Mouse (Mus musculus) midbrain, embryonic 13.5 days (tissue): ENCODE measurements around the gene Adgra1. TPM values are rescaled to one million over a fixed set of nuclear protein-coding genes. Genes with fewer than 3 reads are reported as not detected.

Experiments
- ATAC-seq: fragments of 200-750 bp; cut with Nextera tagmentation; 2 replicates; pipeline ENCODE4 v1.8.0; 2017; ENCODE audit warnings: mild to moderate bottlenecking, moderate TSS enrichment, moderate library complexity
- H3K27ac ChIP-seq: fragments of 300-500 bp; sonication (generic); 2 replicates; pipeline ENCODE4 v1.5.1; 2015; ENCODE audit warnings: inconsistent platforms, mild to moderate bottlenecking, moderate library complexity
- H3K27me3 ChIP-seq: fragments of 300-500 bp; sonication (generic); 2 replicates; pipeline ENCODE4 v1.6.1; 2015; ENCODE audit warnings: mild to moderate bottlenecking, inconsistent platforms
- H3K36me3 ChIP-seq: fragments of 300-500 bp; sonication (generic); 2 replicates; pipeline ENCODE4 v1.6.1; 2015; ENCODE audit warnings: mild to moderate bottlenecking, inconsistent platforms
- H3K4me1 ChIP-seq: fragments of 300-500 bp; sonication (generic); replicated peaks from 2 replicates; pipeline ENCODE4 v1.6.1; 2015; ENCODE audit warnings: inconsistent platforms
- H3K4me2 ChIP-seq: fragments of 300-500 bp; sonication (generic); replicated peaks from 2 replicates; pipeline ENCODE4 v1.6.1; 2015; ENCODE audit warnings: moderate library complexity, mild to moderate bottlenecking, inconsistent platforms
- H3K4me3 ChIP-seq: fragments of 300-500 bp; sonication (generic); replicated peaks from 2 replicates; pipeline ENCODE4 v1.5.1; 2015; ENCODE audit warnings: mild to moderate bottlenecking, inconsistent platforms
- H3K9ac ChIP-seq: fragments of 300-500 bp; sonication (generic); replicated peaks from 2 replicates; pipeline ENCODE4 v1.6.1; 2015; ENCODE audit warnings: mild to moderate bottlenecking, inconsistent platforms
- H3K9me3 ChIP-seq: fragments of 300-500 bp; sonication (generic); 2 replicates; pipeline ENCODE4 v1.6.1; 2016; ENCODE audit warnings: mild to moderate bottlenecking, inconsistent platforms
- WGBS: fragments of 180-500 bp; shearing (Covaris S2); methylation state at CpG from one replicate; pipeline ENCODE4 v1.1.7; 2015; 5-methylcytosine and 5-hydroxymethylcytosine counted together
- polyA plus RNA-seq: library from polyadenylated mRNA; unstranded; fragments of >200 nt; fragmentation: Nextera tagmentation; extraction: Ambion mirVana; gene quantifications from 2 replicates; pipeline ENCODE4 v1.2.1, GENCODE M21; 2015

Gene Adgra1
- polyA plus RNA-seq, 1 experiment from 2014 or later = 38.8 TPM

DNA sequence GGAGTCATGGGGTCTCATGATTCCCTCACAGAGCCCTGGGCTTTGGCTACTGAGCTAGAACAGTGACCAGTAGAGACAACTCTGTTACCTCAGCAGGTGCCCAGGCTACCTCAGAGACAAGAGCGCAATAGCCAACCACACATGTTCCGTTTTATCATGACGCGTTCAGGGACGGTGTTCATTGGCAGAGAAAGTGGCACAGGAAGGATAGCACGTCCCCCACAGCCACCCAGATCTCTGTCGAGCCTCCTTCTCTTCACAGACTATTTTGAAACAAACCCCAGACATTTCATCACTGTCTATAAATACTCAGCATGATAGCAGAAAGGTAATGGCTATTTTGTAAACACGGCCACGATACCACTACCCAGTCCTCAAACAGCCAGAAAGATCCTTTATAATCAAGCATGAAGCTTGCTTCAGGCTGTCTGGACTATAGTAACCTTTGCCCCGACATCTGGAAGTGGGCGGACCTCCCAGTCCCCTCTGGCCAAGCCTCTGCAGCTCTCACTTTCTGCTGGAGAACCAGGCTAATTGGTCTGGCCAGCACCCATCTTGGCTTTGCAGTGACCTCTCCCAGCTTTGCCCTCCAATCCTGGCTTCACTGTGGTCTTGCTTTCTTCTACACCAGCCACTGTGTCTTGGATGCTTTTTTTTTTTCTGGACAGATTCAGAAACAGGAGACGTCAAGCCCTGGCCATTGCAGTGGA, 11.5 kb upstream of the Adgra1 start:
- WGBS = 82% methylated on average over 12 of the region's 12 CpGs
- no peak overlapping the region for H3K9ac ChIP-seq
- H3K27ac ChIP-seq = no peak overlapping the region
- no peak overlapping the region for H3K4me3 ChIP-seq
- no peak overlapping the region for H3K4me2 ChIP-seq
- no peaks in the 10 kb centered on the region for H3K4me1 ChIP-seq
- no peak for ATAC-seq
- H3K9me3 ChIP-seq = no peaks in the 10 kb centered on the region
- H3K36me3 ChIP-seq = no peaks in the 10 kb centered on the region
- H3K27me3 ChIP-seq = 0 out of 2 replicates have a peak, but pooled peaks cover 3% of the 10 kb centered on the region

DNA sequence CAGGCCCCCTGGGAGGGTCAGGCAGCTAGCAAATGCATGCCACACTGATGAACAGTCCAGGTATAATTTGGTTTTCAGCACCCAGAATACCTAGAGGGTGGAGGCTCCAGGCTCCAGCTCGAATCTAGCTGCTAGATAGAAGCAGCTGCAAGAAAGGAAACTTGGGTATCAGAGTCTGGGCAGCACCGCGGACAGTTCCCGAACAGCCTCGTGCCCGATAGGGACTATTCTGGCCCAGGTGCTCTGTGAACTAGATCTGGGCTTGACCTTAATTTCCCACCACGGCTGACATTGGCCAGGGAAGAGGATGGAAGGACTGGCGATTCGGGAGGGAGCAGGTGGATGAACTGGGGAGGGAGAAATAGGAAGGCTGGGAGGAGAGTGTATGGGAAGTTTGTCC, 6.3 kb upstream of the Adgra1 start:
- H3K36me3 ChIP-seq = no peaks in the 10 kb centered on the region
- H3K27ac ChIP-seq = no peak overlapping the region
- no peak overlapping the region for H3K4me2 ChIP-seq
- no peaks in the 10 kb centered on the region for H3K9me3 ChIP-seq
- 14% methylated on average over 9 of the region's 9 CpGs for WGBS
- peaks cover 3% of the 10 kb centered on the region; the same call in 1 of the 2 replicates for H3K27me3 ChIP-seq
- no peak for ATAC-seq
- no peak overlapping the region for H3K9ac ChIP-seq
- H3K4me1 ChIP-seq = peaks cover 18% of the 10 kb centered on the region
- H3K4me3 ChIP-seq = no peak overlapping the region

DNA sequence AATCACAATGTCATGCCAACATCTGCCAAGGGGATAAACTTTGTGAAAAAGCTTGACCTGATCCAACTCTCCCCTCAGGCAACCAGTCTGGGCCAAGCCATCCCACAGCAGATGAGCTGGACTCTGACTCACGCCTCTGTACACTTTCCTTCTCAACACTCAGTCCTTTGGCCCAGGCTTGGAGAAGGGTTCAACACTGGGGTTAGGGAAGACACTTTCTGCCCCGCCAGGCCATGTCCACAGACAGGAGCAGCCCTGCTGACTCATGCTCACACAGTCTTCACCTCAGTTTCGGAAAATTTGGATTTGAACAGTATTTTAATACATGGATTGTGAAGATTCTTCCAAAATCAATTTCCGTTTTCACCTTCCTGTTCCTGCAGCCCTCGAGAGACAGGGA, 442 bp upstream of the Adgra1 start:
- H3K9ac ChIP-seq = peak overlapping the region; percentile 64
- 0 out of 2 replicates have a peak, but pooled peaks have one; percentile 15 for ATAC-seq
- no peaks in the 10 kb centered on the region for H3K9me3 ChIP-seq
- H3K4me2 ChIP-seq = peak overlapping the region; percentile 72
- H3K4me3 ChIP-seq = peak overlapping the region; percentile 46
- 25% methylated on average over 5 of the region's 5 CpGs for WGBS
- H3K27me3 ChIP-seq = no peaks in the 10 kb centered on the region; the same call in 1 of the 2 replicates
- peaks cover 64% of the 10 kb centered on the region for H3K4me1 ChIP-seq
- no peaks in the 10 kb centered on the region for H3K36me3 ChIP-seq
- peak overlapping the region; percentile 92 for H3K27ac ChIP-seq

DNA sequence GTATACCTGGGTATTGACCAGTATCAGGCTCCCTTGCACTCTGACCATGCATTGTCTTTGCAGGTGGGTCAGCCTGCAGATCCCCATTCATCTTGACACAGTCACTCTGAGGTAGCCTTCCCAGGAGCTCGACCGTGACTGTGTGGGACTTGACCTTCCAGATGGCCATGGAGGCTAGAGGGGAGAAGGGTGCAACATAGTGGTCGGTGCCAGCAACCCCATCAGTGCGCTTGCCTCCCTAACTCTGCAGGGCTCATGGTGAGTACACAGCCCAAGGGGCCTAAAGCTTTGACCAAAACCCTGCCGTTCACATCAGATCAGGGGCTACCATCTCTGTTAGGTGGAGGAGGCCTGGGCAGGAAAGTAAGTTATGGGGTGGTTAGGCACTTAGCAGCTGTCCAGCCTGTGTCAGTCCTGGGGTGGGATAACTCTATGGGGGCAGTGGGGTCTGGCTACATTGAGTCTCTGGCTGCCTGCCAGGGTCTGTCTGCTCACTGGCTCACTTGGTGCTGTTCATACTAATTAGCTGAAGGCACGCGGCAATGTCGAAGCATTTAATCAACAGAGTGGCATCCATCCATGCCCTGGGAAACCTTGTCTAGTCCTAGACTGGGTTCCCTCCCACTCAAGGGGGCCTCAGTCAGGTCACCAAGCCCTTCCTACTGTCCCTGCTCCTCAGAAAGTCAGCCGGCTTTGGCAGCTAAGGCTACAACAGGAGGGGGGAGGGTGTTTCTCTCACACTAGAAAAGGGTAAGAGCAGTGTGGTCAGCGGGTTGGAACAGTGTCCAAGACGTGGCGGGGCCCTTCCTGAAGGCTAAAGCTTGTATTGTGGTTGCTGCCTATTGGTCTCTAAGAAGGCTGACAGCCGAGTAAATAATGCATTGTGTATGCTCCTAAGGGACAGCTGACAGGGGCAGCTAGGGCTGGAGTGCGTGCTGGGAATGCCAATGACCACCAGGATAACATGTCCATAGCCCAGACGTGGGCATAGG, 1.5 kb downstream of the Adgra1 start:
- peak; percentile 75 for ATAC-seq
- H3K4me2 ChIP-seq = peak overlapping the region; percentile 72
- 31% methylated on average over 15 of the region's 15 CpGs for WGBS
- no peaks in the 10 kb centered on the region for H3K9me3 ChIP-seq
- H3K27ac ChIP-seq = peak overlapping the region; percentile 92
- H3K4me1 ChIP-seq = peaks cover 50% of the 10 kb centered on the region
- peak overlapping the region; percentile 64 for H3K9ac ChIP-seq
- peak overlapping the region; percentile 46 for H3K4me3 ChIP-seq
- no peaks in the 10 kb centered on the region for H3K27me3 ChIP-seq
- H3K36me3 ChIP-seq = peaks cover 2% of the 10 kb centered on the region

DNA sequence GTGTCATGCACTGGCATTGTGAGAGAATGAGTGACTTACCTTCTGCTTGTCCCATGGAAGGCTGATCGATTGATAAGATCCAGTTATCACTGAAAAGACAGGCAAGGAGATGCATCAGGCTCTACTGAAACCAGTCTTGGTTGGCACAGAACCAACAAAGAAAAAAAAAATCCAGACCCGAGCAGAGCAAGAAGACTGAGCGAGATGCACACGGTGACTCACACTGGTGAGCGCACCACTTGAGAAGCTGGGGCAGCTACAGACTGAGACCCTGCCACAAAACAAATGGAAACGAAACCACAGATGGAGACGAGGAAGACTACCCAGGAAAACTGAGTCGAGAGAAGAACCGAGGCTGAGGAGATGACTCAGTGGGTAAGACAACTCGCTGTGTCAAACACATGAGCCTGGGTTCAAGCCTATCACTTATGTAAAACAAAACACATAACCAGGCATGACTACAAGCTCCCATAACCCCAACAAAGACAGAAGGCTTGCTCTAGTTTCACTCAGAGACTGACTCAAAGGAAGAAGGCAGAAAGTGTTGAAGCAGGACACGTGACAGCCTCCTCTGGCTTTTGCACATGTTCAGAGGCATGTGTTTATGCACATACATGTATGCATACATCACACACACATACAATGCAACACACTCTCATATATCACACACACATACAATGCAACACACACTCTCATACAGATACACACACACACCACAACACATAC, 6.6 kb downstream of the Adgra1 start:
- 91% methylated on average over 11 of the region's 11 CpGs for WGBS
- H3K36me3 ChIP-seq = peaks cover 20% of the 10 kb centered on the region
- no peak overlapping the region for H3K9ac ChIP-seq
- ATAC-seq = no peak
- no peak overlapping the region for H3K4me2 ChIP-seq
- no peaks in the 10 kb centered on the region for H3K9me3 ChIP-seq
- no peak overlapping the region for H3K4me3 ChIP-seq
- peaks cover 34% of the 10 kb centered on the region for H3K4me1 ChIP-seq
- H3K27ac ChIP-seq = no peak overlapping the region
- no peaks in the 10 kb centered on the region for H3K27me3 ChIP-seq

DNA sequence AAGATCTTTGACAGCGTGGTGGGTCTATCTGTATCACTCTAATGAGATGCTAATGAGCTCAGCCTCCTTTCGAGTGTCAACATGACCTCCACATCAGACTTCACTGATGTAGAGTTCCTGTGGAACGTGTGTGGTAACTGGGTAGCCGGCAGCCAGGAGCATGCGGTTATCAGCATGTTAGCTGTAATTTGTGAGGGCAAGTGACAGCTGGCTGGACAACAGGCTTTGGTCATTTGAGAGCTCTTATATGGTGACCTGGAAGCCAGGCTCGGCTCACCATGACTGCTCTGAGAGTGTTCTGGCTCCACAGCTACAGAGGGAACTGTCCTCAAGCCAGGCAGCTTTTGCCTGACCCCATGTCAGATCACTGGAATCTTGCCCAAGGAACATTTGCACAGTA, 8.4 kb downstream of the Adgra1 start:
- WGBS = 67% methylated on average over 6 of the region's 6 CpGs
- peaks cover 22% of the 10 kb centered on the region for H3K36me3 ChIP-seq

DNA sequence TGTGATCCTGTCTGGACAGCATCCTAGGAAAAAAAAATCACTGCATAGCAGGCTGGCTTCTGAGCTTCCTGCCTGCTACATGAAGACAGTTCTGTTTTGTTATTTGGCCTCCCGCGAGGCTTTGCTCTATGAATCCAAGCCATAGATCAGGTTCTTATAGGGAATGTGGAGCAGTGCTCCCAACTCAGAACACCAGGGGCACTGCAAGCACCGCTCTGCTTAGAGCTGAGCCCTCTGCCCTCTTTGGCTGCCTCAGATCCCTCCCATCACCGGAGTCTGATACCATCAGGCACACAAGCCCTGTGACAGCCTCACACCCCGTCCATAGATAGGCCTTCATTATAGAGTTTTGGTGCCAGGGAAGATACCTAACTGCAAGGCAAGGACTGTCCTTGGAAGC, 9.2 kb downstream of the Adgra1 start:
- 56% methylated on average over 5 of the region's 5 CpGs for WGBS
- no peaks in the 10 kb centered on the region for H3K27me3 ChIP-seq
- peaks cover 25% of the 10 kb centered on the region for H3K36me3 ChIP-seq
- no peak overlapping the region for H3K4me3 ChIP-seq
- no peak overlapping the region for H3K4me2 ChIP-seq
- no peaks in the 10 kb centered on the region for H3K9me3 ChIP-seq
- H3K27ac ChIP-seq = no peak overlapping the region
- H3K9ac ChIP-seq = no peak overlapping the region
- ATAC-seq = 0 out of 2 replicates have a peak, but pooled peaks have one; percentile 25
- H3K4me1 ChIP-seq = peaks cover 12% of the 10 kb centered on the region

More for the DNA sequence above, 8.4 kb downstream of the Adgra1 start:
- Histone ChIP-seq H3K9ac (no peak overlapping the region), H3K27ac (no peak overlapping the region), H3K9me3 (no peaks in the 10 kb centered on the region), H3K4me3 (no peak overlapping the region), H3K4me1 (peaks cover 16% of the 10 kb centered on the region), H3K27me3 (no peaks in the 10 kb centered on the region), H3K4me2 (no peak overlapping the region)
- ATAC-seq = no peak

DNA sequence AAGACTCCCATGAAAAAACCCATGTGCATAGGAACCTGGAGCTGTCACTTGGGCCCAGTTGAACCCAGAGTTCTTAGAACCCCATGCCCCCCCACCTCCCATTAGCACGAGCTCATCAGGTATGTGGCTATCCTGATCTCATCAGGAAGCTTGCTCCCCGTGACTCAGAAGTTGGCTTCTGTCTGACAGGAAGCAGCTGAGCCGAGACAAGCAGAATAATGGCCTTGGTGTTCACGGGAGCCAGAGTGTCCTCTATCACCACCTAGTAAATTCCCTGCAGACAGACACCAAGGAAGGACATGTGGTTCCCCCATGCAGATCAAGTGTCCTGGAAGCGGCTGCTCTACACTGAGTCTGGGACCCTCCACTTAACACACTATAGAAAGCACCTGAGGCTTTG, 9.8 kb downstream of the Adgra1 start:
- no peak for ATAC-seq
- Histone ChIP-seq H3K4me2 (no peak overlapping the region), H3K27me3 (no peaks in the 10 kb centered on the region), H3K9me3 (no peaks in the 10 kb centered on the region), H3K36me3 (peaks cover 31% of the 10 kb centered on the region), H3K9ac (no peak overlapping the region), H3K27ac (no peak overlapping the region), H3K4me3 (no peak overlapping the region), H3K4me1 (peaks cover 12% of the 10 kb centered on the region)
- WGBS = 63% methylated on average over 5 of the region's 5 CpGs

DNA sequence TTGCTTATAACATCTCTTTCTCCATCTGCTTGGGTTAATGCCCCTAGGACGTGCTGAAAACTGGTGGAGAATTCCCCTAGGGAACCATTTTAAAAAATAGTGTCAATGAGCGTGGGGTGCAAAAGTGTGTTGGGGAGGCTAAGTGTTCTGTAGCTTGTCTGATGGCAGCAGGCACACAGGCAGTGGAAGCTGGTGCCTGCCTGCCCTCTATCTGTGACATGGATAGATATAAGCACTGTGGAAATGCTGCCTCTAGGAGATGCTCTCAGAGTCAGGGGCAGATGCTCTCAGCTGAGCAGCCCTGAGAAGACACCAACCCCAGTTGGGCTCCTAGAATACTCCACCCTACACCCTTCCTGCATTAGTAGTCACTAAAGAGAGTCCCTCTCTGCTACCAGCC, 11.1 kb downstream of the Adgra1 start:
- H3K4me3 ChIP-seq = no peak overlapping the region
- H3K9me3 ChIP-seq = no peaks in the 10 kb centered on the region
- no peak overlapping the region for H3K27ac ChIP-seq
- H3K4me2 ChIP-seq = no peak overlapping the region
- no peak overlapping the region for H3K9ac ChIP-seq
- H3K27me3 ChIP-seq = no peaks in the 10 kb centered on the region
- no peak for ATAC-seq
- H3K36me3 ChIP-seq = peaks cover 31% of the 10 kb centered on the region
- WGBS = 78% methylated on average over 2 of the region's 2 CpGs
- peaks cover 25% of the 10 kb centered on the region for H3K4me1 ChIP-seq

DNA sequence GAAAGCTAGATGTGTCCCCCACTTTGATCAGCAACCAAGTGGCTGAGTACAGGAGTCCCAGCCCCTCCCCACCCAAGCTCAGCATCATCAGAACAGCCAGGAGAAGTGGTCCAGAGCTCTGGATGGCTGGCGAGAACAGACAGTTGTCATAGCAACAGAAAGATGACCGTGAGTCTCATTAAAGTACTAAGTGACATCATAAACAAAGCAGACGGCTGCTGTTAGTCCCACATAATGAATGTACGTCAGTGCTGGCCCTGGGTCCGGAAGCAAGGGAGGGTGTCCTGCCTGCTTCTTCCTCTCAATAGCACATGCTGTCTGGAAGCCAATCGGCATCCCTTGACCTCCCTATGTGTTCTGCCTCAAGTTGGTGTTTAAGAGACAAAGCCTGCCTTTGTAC, 16.2 kb downstream of the Adgra1 start:
- peak overlapping the region; percentile 91 for H3K27ac ChIP-seq
- no peaks in the 10 kb centered on the region for H3K9me3 ChIP-seq
- ATAC-seq = peak; percentile 90
- peak overlapping the region; percentile 28; the same call in 1 of the 2 replicates for H3K9ac ChIP-seq
- H3K4me1 ChIP-seq = peaks cover 29% of the 10 kb centered on the region
- no peaks in the 10 kb centered on the region for H3K27me3 ChIP-seq
- peaks cover 37% of the 10 kb centered on the region for H3K36me3 ChIP-seq
- no peak overlapping the region for H3K4me2 ChIP-seq
- WGBS = 5% methylated on average over 6 of the region's 6 CpGs
- no peak overlapping the region for H3K4me3 ChIP-seq

DNA sequence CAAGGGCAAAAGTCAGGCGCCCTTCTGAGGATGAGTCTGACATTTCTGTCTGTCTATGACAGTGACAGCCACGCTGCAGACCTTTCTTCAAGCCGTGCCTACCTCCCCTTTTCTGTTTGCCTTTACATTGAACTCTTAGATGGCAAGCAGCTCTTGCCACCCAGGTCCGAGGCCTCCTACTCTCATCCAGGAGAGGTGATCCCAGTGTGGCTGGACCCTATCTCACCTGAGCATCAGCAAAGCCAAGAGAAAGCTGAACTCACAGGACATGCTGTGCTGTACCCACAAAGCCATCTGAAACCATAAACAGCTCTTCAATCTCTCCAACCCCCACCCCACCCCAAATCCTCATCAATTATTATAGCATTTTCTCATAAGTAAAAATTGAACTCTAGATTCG, 16.7 kb downstream of the Adgra1 start:
- Histone ChIP-seq H3K9ac (0 out of 2 replicates have a peak overlapping the region, but pooled peaks have one; percentile 28), H3K4me1 (peaks cover 29% of the 10 kb centered on the region), H3K27ac (peak overlapping the region; percentile 91), H3K9me3 (no peaks in the 10 kb centered on the region), H3K4me3 (no peak overlapping the region), H3K36me3 (peaks cover 37% of the 10 kb centered on the region), H3K4me2 (no peak overlapping the region), H3K27me3 (no peaks in the 10 kb centered on the region)
- WGBS = 65% methylated on average over 5 of the region's 5 CpGs
- ATAC-seq = peak; percentile 35
